Mouse (Mus musculus) liver, postnatal 0 days (tissue): ENCODE measurements around the gene Ptprr. TPM values are rescaled to one million over a fixed set of nuclear protein-coding genes. Genes with fewer than 3 reads are reported as not detected.

Source experiments
- ATAC-seq: fragments of 200-750 bp; cut with Nextera tagmentation; 2 replicates; pipeline ENCODE4 v1.8.0; 2017; ENCODE audit warnings: mild to moderate bottlenecking, moderate library complexity
- DNase-seq: peaks from one replicate; pipeline ENCODE4 v3.0.0-alpha.2; 2016
- H3K27ac ChIP-seq: fragments of 300-500 bp; sonication (generic); 2 replicates; pipeline ENCODE4 v1.5.1; 2014; ENCODE audit warnings: antibody characterized with exemption, moderate library complexity, mild to moderate bottlenecking, low read depth
- H3K27me3 ChIP-seq: fragments of 300-500 bp; sonication (generic); 2 replicates; pipeline ENCODE4 v1.6.1; 2014; ENCODE audit warnings: low read length, control low read depth, mixed read lengths; ENCODE audit not compliant: insufficient read depth
- H3K36me3 ChIP-seq: fragments of 300-500 bp; sonication (generic); replicated peaks from 2 replicates; pipeline ENCODE4 v1.6.1; 2014; ENCODE audit warnings: mild to moderate bottlenecking, control low read depth, low read length, moderate library complexity, mixed read lengths; ENCODE audit not compliant: insufficient read depth
- H3K4me1 ChIP-seq: fragments of 300-500 bp; sonication (generic); 2 replicates; pipeline ENCODE4 v1.6.1; 2014; ENCODE audit warnings: antibody characterized with exemption, mild to moderate bottlenecking, control low read depth; ENCODE audit not compliant: insufficient read depth
- H3K4me2 ChIP-seq: fragments of 300-500 bp; sonication (generic); 2 replicates; pipeline ENCODE4 v1.6.1; 2014; ENCODE audit warnings: low read depth, mild to moderate bottlenecking, low read length, moderate library complexity, mixed read lengths
- H3K4me3 ChIP-seq: fragments of 300-500 bp; sonication (generic); 2 replicates; pipeline ENCODE4 v1.5.1; 2014; ENCODE audit warnings: low read depth, low read length
- H3K9ac ChIP-seq: fragments of 300-500 bp; sonication (generic); replicated peaks from 2 replicates; pipeline ENCODE4 v1.6.1; 2014; ENCODE audit warnings: mild to moderate bottlenecking, moderate library complexity
- H3K9me3 ChIP-seq: fragments of 300-500 bp; sonication (generic); 2 replicates; pipeline ENCODE4 v1.6.1; 2016; ENCODE audit warnings: mild to moderate bottlenecking, control low read depth, low read length, mixed read lengths
- CTCF ChIP-seq: sonication (generic); IDR thresholded peaks from 2 replicates; pipeline ENCODE4 v1.5.1; 2016; ENCODE audit warnings: antibody characterized with exemption, low read depth
- EP300 ChIP-seq: IDR thresholded peaks from 2 replicates; pipeline ENCODE4 v1.6.1; 2016; ENCODE audit warnings: antibody characterized with exemption, low read depth, mild to moderate bottlenecking
- WGBS: fragments of 180-500 bp; shearing (Covaris S2); extraction: QIAGEN DNeasy Blood & Tissue Kit; methylation state at CpG from one replicate; pipeline ENCODE4 v1.1.7; 2014; ENCODE audit not compliant: insufficient replicate concordance; 5-methylcytosine and 5-hydroxymethylcytosine counted together
- polyA plus RNA-seq: library from polyadenylated mRNA; unstranded; fragments of >200 nt; fragmentation: Nextera tagmentation; extraction: Ambion mirVana; gene quantifications from 2 replicates; pipeline ENCODE4 v1.2.1, GENCODE M21; 2015

The Ptprr gene
- polyA plus RNA-seq, 1 experiment from 2014 or later: 0.35 TPM

GRCm38 (mm10) chr10:116018480-116018891, 473 bp downstream of the Ptprr start:
- Histone ChIP-seq H3K9ac (no peak overlapping the region), H3K27ac (no peak overlapping the region), H3K4me2 (peak overlapping the region; percentile 61), H3K9me3 (no peaks in the 10 kb centered on the region), H3K36me3 (no peaks in the 10 kb centered on the region), H3K4me1 (peaks cover 4% of the 10 kb centered on the region; the same call in 1 of the 2 replicates), H3K4me3 (peak overlapping the region; percentile 19; the same call in 1 of the 2 replicates), H3K27me3 (peaks cover 12% of the 10 kb centered on the region; the same call in 1 of the 2 replicates)
- 5% methylated on average over 17 of the region's 17 CpGs for WGBS
- ATAC-seq (no peak), DNase-seq (no peak)
- TF ChIP-seq CTCF: no peak
- no peak for TF ChIP-seq EP300

DNA sequence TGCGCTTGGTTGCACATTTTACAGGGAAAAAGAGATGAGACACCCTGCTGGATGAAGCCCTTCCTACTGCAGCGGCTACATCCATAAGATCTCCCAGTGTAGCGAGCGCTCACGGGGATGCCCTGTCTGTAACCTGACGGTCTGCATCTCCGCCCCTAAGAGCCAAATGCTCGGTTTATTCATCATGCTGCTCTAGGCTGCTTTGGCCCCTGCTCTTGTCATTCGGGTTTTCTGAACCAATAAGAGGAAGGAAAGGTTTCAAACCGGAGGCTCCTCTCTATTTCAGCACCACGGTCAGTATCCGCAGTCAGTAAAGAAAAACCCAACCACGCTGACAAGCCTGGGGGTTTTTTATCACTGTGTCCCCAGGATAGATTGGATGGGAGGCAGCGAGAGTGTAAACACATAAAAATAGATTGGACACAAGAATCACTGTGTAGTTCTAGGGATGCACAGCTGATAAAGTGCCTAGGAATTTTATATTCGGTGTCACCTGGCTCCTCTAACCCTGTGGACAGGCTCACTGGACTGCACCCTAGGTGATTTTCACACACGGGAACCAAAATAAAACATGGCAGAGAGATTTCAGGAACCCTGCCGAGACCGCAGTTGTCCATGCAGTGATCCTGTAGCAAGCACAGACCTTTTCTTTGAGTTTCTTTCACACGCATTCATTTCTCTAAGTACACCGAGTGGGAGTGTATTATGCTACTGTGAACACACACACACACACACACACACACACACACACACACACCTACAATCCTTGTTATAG, 1.3 kb downstream of the Ptprr start:
- Histone ChIP-seq H3K27me3 (peaks cover 12% of the 10 kb centered on the region; the same call in 1 of the 2 replicates), H3K4me2 (no peak overlapping the region), H3K4me1 (peaks cover 4% of the 10 kb centered on the region; the same call in 1 of the 2 replicates), H3K36me3 (no peaks in the 10 kb centered on the region), H3K27ac (no peak overlapping the region), H3K4me3 (no peak overlapping the region), H3K9ac (no peak overlapping the region), H3K9me3 (no peaks in the 10 kb centered on the region)
- ATAC-seq (no peak), DNase-seq (no peak)
- TF ChIP-seq CTCF (no peak), EP300 (no peak)
- WGBS: 11% methylated on average over 20 of the region's 20 CpGs

GRCm38 (mm10) chr10:116021081-116021480, 3.1 kb downstream of the Ptprr start:
- WGBS: 66% methylated on average over 3 of the region's 3 CpGs
- peaks cover 4% of the 10 kb centered on the region; the same call in 1 of the 2 replicates for H3K4me1 ChIP-seq
- TF ChIP-seq EP300: no peak
- no peak for TF ChIP-seq CTCF
- H3K36me3 ChIP-seq: no peaks in the 10 kb centered on the region
- no peaks in the 10 kb centered on the region for H3K9me3 ChIP-seq
- no peak overlapping the region for H3K4me2 ChIP-seq
- H3K27me3 ChIP-seq: peaks cover 12% of the 10 kb centered on the region; the same call in 1 of the 2 replicates
- H3K4me3 ChIP-seq: no peak overlapping the region
- H3K27ac ChIP-seq: no peak overlapping the region
- no peak for ATAC-seq
- no peak overlapping the region for H3K9ac ChIP-seq
- DNase-seq: no peak

GRCm38 (mm10) chr10:116038150-116038549, 20.1 kb downstream of the Ptprr start:
- Histone ChIP-seq H3K27ac (no peak overlapping the region), H3K4me2 (no peak overlapping the region), H3K27me3 (no peaks in the 10 kb centered on the region), H3K9me3 (no peaks in the 10 kb centered on the region), H3K36me3 (no peaks in the 10 kb centered on the region), H3K4me1 (no peaks in the 10 kb centered on the region), H3K4me3 (no peak overlapping the region), H3K9ac (no peak overlapping the region)
- WGBS: 73% methylated on average over 1 of the region's 1 CpGs
- DNase-seq (no peak), ATAC-seq (no peak)
- no peak for TF ChIP-seq EP300
- TF ChIP-seq CTCF: no peak

- Histone ChIP-seq H3K27me3 (no peaks in the 10 kb centered on the region), H3K36me3 (no peaks in the 10 kb centered on the region), H3K4me1 (no peaks in the 10 kb centered on the region), H3K9ac (no peak overlapping the region), H3K4me2 (no peak overlapping the region), H3K4me3 (no peak overlapping the region), H3K9me3 (no peaks in the 10 kb centered on the region), H3K27ac (no peak overlapping the region)
- TF ChIP-seq CTCF: no peak
- TF ChIP-seq EP300: no peak
- DNase-seq (no peak), ATAC-seq (no peak)
- 72% methylated on average over 5 of the region's 5 CpGs for WGBS
These were observed 57.9 kb downstream of the Ptprr start for GRCm38 (mm10) chr10:116075954-116076353.

DNA sequence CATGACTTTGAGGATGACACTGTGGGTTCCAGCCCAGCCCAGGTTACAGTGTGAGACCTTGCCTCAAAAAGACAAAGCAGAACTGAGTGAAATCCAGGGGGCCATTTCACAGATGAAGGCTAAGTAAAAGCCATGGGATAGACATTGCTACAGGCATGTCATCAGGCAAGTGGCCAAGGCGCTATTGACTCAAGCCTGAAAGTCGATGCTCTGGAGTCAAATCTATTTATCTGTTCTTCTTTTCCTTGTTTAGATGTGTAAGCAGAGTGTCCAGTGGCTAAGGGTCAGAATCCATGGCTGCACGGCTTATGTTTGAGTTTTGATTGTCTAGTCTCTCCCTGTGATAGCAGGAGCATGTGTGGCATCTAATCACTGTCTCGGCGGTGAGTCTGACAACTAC, 60.6 kb downstream of the Ptprr start:
- no peaks in the 10 kb centered on the region for H3K4me1 ChIP-seq
- no peak overlapping the region for H3K4me3 ChIP-seq
- H3K27me3 ChIP-seq: no peaks in the 10 kb centered on the region
- H3K9ac ChIP-seq: no peak overlapping the region
- DNase-seq (peak; percentile 57), ATAC-seq (0 out of 2 replicates have a peak, but pooled peaks have one; percentile 40)
- H3K36me3 ChIP-seq: no peaks in the 10 kb centered on the region
- H3K4me2 ChIP-seq: no peak overlapping the region
- no peak overlapping the region for H3K27ac ChIP-seq
- H3K9me3 ChIP-seq: no peaks in the 10 kb centered on the region
- WGBS: 48% methylated on average over 5 of the region's 5 CpGs
- no peak for TF ChIP-seq EP300
- TF ChIP-seq CTCF: no peak
